Mouse (Mus musculus) liver, postnatal 0 days (tissue): ENCODE data around the gene Hmgxb4.

Source experiments
- CTCF ChIP-seq: sonication (generic); IDR thresholded peaks from 2 replicates; pipeline ENCODE4 v1.5.1; 2016; ENCODE audit warnings: antibody characterized with exemption, low read depth
- EP300 ChIP-seq: IDR thresholded peaks from 2 replicates; pipeline ENCODE4 v1.6.1; 2016; ENCODE audit warnings: antibody characterized with exemption, low read depth, mild to moderate bottlenecking

DNA sequence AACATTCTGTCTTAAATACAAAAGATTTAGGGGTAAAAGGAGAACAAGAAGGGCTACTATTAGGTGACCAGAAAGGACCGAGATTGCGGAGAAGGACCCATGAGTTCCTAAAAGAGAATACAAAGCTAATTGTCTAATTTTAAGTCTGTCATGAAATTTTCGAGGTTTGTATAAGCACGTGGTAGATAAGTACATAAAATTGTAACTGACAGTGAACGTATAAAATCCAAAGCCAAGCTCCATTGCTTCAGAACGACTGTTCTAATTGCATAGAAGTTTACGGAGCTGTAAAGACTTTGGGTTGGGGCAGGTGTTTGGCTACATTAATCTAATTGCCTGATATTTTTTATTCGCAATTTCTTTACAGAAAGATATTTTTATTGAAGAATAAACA is at the start of gene Hmgxb4:
- TF ChIP-seq CTCF (no peak), EP300 (no peak)
